Mouse (Mus musculus) thymus, postnatal 10 days (tissue): ENCODE results near the gene Gng10.
A peak's percentile ranks its signal among the peaks of the same experiment; 100 is the strongest.

Source experiments
- DNase-seq, 2 experiments: peaks; one replicate each; pipeline ENCODE4 v3.0.0; 2021; ENCODE audit warnings: low spot score in 2 of 2

Gene Gng10

DNA sequence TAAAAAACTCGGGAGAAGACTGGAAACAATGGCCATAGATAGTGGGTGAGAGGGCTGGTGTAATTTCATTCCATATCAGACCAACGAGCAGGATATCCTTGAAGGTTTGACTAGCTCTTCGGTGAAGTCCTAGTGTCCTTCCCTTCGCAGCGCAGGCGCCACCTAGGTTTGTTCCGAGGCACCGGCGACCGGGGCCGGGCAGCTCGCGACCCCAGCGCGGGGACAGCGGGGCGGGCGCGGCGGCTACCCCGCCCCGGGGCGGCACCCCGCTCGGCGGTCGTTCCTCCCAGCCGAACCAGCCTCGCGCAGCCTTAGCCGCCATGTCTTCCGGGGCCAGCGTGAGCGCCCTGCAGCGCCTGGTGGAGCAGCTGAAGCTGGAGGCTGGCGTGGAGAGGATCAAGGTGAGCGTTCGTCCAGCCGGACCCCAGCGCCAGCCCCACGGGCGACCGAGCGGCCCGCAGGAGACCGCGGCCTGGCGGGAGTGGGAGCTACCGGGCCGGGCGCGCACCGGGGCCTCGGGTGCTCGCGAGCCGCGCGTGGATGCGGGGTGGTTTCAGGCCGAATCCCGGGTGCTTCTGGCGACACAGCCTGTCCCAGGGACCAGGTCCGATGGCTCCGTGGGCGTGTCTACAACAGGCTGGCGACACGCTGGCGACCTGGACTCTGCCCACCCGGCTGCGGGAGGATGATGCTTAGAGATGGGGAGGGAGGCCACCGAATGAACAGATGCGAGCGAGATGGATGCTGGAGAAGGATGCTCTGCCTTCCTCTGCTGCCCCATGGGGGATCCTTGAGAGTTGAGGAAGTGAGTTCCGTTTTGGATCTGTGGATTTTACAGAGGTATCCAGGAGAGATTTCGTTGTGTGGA is at the start of gene Gng10:
TSS of gene Gng10 (plus strand) at position 171 of the 868 bp plus-strand sequence.
- DNase-seq: peak; percentile 51 to 66

DNA sequence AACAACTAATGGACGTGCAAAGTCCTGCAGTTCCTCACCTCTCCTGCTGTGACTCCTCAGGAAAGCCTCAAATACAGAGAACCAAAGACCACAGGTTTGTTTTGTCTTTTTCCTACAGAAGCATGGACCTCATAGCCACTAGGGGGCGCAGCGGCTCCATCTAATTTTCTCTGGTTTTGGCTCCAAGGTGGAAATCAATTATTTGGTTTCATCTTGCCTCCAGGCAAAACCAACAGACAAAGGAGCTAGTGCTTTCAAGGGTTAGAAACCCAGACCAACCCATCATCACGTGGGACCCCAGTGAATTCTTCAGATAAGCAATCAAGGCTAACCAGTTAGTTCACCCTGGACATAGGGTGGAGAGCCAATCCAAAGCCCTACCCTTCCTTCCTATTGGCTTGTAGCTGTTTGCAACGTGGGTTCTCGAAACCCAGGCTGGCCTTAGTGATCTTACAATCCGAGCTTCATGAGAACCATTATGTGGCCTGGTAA is 49.7 kb upstream of the Gng10 start:
- DNase-seq: peak; percentile 65 to 86

- DNase-seq: peak; percentile 84 to 90
These were observed 48.2 kb upstream of the Gng10 start, which contains the start of gene Ptgr1 for GRCm38 (mm10) chr4:58986540-58987190. TSS of gene Ptgr1 (minus strand) at chr4:58987119.

DNA sequence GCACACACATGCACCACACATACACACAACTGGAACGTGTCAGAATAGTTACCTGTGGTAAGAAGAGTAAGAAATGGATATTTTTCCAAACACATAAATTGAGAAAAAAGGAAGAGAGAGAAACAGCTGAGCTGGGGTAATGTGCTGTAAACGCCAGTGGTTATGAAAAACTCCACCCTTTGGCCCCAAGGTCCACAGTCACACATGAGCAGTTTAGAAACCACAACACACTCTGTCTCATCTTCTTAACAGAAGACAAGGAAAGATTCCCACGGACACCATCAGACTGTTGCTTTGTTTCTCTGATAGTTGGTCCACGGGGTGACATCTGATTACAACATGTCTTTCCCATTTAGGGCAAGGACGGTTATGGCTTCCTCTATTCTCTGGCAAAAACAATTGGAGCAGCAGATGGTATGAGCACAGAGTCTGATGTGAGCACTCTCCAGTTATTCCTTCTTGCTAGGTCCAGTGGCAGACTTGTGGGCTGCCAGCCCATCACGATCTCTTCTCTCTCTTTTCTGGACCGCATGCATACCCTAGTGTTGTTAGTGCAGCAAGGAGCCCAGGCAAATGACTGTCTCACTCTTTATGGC is 45.5 kb upstream of the Gng10 start:
- no peak for DNase-seq

- DNase-seq: no peak
These were observed 44.1 kb upstream of the Gng10 start for GRCm38 (mm10) chr4:58990609-58991434.

GRCm38 (mm10) chr4:58992195-58992594 is 42.7 kb upstream of the Gng10 start:
- DNase-seq: no peak

DNA sequence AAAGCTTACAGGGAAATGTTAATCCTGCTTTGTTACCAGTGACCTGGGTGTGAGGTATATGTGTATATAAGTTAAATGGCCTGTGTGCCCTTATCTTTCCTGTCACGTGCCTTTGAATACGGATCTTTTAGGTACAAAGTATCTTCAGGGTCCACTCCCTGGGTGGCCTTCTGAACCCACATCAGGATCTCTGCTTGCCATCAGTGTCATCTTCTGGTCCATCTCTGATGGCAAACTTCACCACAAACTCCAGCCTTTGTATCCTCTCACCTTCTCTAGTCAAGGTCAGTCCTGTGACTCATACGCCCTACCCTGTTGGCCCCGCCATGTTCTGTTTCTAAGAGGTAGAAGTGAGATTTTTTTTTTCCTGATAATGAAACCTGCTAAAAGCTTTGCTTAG is 40.1 kb upstream of the Gng10 start, which contains the start of gene Dnajc25:
TSS of gene Dnajc25 (plus strand) at position 301 of the 400 bp plus-strand sequence.
- no peak for DNase-seq

- DNase-seq: no peak
These were observed 39.6 kb upstream of the Gng10 start for GRCm38 (mm10) chr4:58995251-58995693.

GRCm38 (mm10) chr4:58997081-58997480 is 37.8 kb upstream of the Gng10 start:
- DNase-seq: no peak

- DNase-seq: no peak
These were observed 36.2 kb upstream of the Gng10 start for GRCm38 (mm10) chr4:58998688-58999087.

- peak; percentile 58 to 79 for DNase-seq
These were observed 35.2 kb upstream of the Gng10 start for GRCm38 (mm10) chr4:58999686-59000085.

DNA sequence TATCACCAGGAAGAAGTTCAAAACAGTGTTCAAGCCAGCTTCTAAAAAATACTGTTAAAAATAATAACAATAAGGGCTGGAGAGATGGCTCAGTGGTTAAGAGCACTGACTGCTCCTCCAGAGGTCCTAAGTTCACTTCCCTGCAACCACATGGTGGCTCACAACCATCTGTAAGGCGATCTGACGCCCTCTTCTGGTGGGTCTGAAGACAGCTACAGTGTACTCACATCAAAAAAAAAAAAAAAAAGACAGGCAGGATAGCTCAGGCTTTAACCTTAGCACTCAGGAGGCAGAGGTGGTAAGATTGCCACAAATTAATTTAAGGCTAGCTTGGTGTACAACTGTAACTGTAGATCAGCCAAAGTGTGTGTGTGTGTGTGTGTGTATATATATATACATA is 34.3 kb upstream of the Gng10 start:
- DNase-seq: peak; percentile 40 to 72

DNA sequence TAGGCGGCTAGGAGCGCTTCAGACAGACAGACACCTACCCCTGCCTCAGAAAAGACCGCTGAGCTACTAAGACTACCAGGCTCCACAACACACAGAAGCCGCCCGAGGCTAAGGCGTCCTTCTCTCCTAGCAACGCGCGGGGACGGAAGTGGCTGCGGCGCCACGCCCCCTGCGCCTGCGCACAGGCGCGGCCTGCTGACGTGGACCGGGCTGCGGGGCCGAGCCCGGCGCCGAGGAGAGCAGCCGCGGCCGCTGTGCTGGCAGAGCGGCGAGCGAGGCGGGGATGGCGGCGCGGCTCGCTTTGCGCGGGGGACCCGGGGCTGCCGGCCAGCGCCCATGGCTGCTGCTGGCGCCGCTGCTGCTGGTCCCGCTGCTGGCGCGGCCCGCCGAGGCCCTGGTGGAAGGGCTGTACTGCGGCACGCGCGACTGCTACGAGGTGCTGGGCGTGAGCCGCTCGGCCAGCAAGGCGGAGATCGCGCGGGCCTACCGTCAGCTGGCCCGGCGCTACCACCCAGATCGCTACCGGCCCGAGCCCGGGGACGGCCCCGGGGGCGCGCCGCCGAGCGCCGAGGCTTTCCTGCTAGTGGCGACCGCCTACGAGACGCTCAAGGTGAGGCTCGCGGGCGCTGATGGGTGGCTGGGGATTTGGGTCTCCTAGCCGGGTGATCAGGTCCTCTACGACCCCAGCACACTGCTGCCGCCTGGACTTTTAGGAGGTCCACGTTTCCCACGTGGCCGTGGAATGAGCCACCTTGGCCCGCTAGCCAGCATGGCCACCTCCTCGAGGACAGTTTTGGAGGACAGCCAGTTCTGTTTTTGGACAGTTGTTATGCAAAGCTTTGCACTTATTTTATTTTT is 31.7 kb upstream of the Gng10 start, which contains the start of gene Gm20503:
TSS of gene Gm20503 (plus strand) at position 263 of the 858 bp plus-strand sequence.
- peak; percentile 86 to 92 for DNase-seq

- no peak for DNase-seq
These were observed 31.1 kb upstream of the Gng10 start for GRCm38 (mm10) chr4:59003806-59004200.

DNA sequence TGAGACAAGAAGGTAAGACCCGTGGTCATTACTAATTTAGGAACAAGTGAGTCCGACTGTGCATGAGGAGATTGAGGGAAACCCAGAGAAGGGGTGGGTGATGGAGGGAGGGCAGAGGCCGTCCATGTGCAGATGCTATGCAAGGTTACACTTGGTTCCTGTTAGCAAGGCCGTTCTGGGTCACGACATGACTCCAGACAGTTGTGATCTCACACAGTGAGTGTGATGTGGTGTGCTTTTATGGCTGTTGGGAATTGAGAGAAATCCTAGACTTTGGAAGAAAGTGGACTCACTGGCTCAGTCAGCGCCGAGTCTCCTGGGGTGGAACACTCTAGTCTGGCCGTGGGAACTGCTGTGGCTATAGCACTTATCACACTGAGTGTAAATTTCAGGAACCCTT is 28.7 kb upstream of the Gng10 start:
- DNase-seq: no peak

DNA sequence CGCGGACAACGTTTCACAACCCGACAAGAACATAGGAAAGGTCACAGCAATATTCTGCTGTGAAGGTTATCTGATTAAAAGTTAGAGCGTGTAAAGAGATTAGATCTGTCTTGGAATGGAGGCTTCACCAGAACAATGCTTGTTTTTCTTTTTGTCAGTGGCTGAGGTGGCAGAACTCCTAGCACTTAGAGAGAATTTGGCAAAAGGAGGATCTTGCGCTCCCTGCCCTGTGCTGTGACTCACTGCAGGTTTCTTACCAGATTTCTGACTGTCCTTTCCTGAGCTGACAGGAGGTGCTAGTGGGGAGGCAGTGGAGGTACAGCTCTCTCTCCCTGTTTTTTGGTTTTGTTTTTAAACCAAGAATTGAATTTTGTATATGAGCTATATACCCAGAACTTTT is 27.9 kb upstream of the Gng10 start:
- DNase-seq: no peak

GRCm38 (mm10) chr4:59007974-59008373 is 26.9 kb upstream of the Gng10 start:
- no peak for DNase-seq

DNA sequence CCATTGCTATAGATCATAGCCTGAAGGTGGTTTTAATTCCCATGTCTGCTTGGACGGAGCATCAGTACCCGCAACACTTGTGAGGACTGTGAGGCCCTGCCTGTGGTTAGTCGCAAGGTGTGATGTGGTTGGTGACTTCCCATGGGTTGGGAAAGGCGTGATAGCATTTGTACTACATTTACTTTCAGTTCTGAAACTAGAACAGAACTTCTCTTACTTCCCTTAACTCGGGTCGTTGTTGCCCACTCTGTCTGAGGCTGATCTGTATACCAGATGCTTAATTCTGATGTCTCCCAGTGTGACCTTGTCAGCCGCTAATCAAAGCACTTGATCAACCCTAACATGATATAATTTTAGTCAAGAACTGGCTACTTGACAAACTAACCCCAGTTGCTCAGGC is 25.7 kb upstream of the Gng10 start:
- DNase-seq: peak in 1 of 2 experiments; percentile 30

GRCm38 (mm10) chr4:59009696-59010095 is 25.2 kb upstream of the Gng10 start:
- peak in 1 of 2 experiments; percentile 20 for DNase-seq

GRCm38 (mm10) chr4:59011446-59011845 is 23.4 kb upstream of the Gng10 start:
- DNase-seq: no peak
